Comparison of ENCODE assay signal across 8 mouse cellular contexts in the genomic region with DNA sequence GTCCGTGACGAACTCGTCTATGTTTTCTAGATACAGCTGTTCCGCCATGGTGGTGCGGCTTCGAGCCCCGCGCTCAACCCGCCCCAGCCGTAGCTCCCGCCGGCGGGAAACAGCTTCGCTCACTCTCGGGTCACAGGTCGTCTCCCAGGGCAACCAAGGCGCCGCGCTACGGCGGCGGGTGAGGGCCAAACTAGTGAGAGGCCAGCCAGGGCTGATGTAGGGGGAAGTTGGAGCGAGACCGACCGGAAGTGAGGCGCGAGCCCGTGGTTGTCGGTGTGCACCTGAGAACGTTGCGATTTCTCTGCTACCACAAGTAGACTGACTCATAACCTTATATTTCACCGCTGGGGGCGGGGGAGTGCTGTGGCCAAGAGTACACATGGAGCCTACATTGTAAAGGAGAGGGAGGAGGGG. TPM values are rescaled to one million over a fixed set of nuclear protein-coding genes. Genes with fewer than 3 reads are reported as not detected.
DNase-seq lines count a peak whose midpoint lies in the region; ATAC-seq lines count a peak whose summit lies in the region.

A gene (minus strand): TSS at position 190 of the 414 bp plus-strand sequence.

- intact Hi-C loops in left cerebral cortex, postnatal 14 days (cut with DNase I), result loop anchor here (5.0 kb wide), 2 partner anchors 66 to 106 kb away; a partner anchor contains a TSS

- peaks cover 29% of the 10 kb centered on the region for H3K36me3 ChIP-seq in intestine, embryonic 14.5 days (ENCODE audit: control insufficient read depth, insufficient read depth, low read length)

- peaks cover 8% of the 10 kb centered on the region for H3K4me1 ChIP-seq in intestine, embryonic 14.5 days (replicated peaks; ENCODE audit: control insufficient read depth, insufficient read depth, low read length)

- WGBS in intestine, embryonic 14.5 days, result under 1% methylated on average over 33 of the region's 33 CpGs

- DNase-seq in adrenal gland, adult 18-20 months (ENCODE audit: low spot score in 2 of 2), result peak; percentile 100
- DNase-seq in embryo, embryonic 11 days, result peak; percentile 99
- peak; percentile 97 for DNase-seq in gastrocnemius, postnatal 25 days
- peak; percentile 100 for DNase-seq in intestine, embryonic 14.5 days (ENCODE audit: low spot score)
- DNase-seq in left cerebral cortex, postnatal 14 days (ENCODE audit: low spot score in 2 of 2), result peak; percentile 98 to 99
- peak; percentile 99 for DNase-seq in mesoderm, embryonic 11.5 days (ENCODE audit: low read depth, low spot score)
- peak; percentile 97 to 98 for DNase-seq in right cerebral cortex, postnatal 36 days (ENCODE audit: low spot score in 2 of 2)
- peak; percentile 99 for DNase-seq in yolk sac, embryonic 10.5 days (ENCODE audit: low spot score)

- peak within 1 kb of the TSS; percentile 66 for H3K4me2 ChIP-seq in intestine, embryonic 14.5 days (ENCODE audit: low read length)

- H3K27me3 ChIP-seq in intestine, embryonic 14.5 days (replicated peaks; ENCODE audit: control insufficient read depth, insufficient read depth, low read length), result no peaks in the 10 kb centered on the region

- H3K4me3 ChIP-seq in intestine, embryonic 14.5 days (ENCODE audit: low read depth, low read length), result peak within 1 kb of the TSS; percentile 66

- peak; percentile 92 for ATAC-seq in intestine, embryonic 14.5 days (replicated peaks; ENCODE audit: low FRiP score, low TSS enrichment, low read depth)

- H3K9ac ChIP-seq in intestine, embryonic 14.5 days (ENCODE audit: low read length), result peak within 1 kb of the TSS; percentile 82

- H3K27ac ChIP-seq in intestine, embryonic 14.5 days (ENCODE audit: low read depth), result peak within 1 kb of the TSS; percentile 87

- H3K9me3 ChIP-seq in intestine, embryonic 14.5 days (ENCODE audit: control insufficient read depth, low read length), result no peaks in the 10 kb centered on the region

RNA-seq across cellular contexts. Expression of the gene that starts here (rescaled TPM):
- total RNA-seq in adrenal gland, adult 18-20 months (2021), result 10 to 100 TPM; 17.5 to 17.6 TPM
- total RNA-seq in gastrocnemius, postnatal 25 days (2021), result 1 to 10 TPM; 5.1 to 5.3 TPM
- polyA plus RNA-seq in intestine, embryonic 14.5 days (2014; fragmentation: Nextera tagmentation; extraction: Ambion mirVana), result 64.8 and 70.6 TPM in 2 replicates
- total RNA-seq in left cerebral cortex, postnatal 14 days (2021), result 10 to 100 TPM; 25.7 to 31.7 TPM

Comparison
In these comparisons a context has a peak if more than half of its experiments do, and no peak if none do; other contexts are left out.
1. Peak in every context shown above with its lines: DNase-seq, ATAC-seq, H3K4me3 ChIP-seq and H3K27ac ChIP-seq.